Mouse (Mus musculus): ENCODE results near the gene Csrp1. TPM values are rescaled to one million over a fixed set of nuclear protein-coding genes. Genes with fewer than 3 reads are reported as not detected.

The Csrp1 gene
- total and polyA plus RNA-seq, 2 experiments from 2014 or later: 145 to 840 TPM

GRCm38 (mm10) chr1:135680716-135681115 is 39.1 kb upstream of the Csrp1 start:
- Histone ChIP-seq H3K4me3 (ENCODE audit: low read depth, low read length) (no peak overlapping the region), H3K27ac (ENCODE audit: low read depth) (no peak overlapping the region), H3K36me3 (replicated peaks; ENCODE audit: control insufficient read depth, insufficient read depth, low read length) (0 out of 2 replicates have a peak, but pooled peaks cover 3% of the 10 kb centered on the region), H3K4me2 (ENCODE audit: low read depth, low read length) (no peak overlapping the region), H3K4me1 (ENCODE audit: control insufficient read depth, insufficient read depth) (peaks cover 1% of the 10 kb centered on the region), H3K9ac (replicated peaks; ENCODE audit: low read depth, low read length) (no peak overlapping the region), H3K27me3 (ENCODE audit: control insufficient read depth, insufficient read depth, low read length) (no peaks in the 10 kb centered on the region), H3K9me3 (replicated peaks; ENCODE audit: control insufficient read depth, low read length) (no peaks in the 10 kb centered on the region)
- TF ChIP-seq EP300 (IDR thresholded peaks at IDR 0.05; ENCODE audit: low read depth) (no peak), CTCF (IDR thresholded peaks at IDR 0.05; ENCODE audit: low read depth) (no peak)
- 47% methylated on average over 3 of the region's 4 CpGs for WGBS
- ATAC-seq (ENCODE audit: insufficient read depth, low read depth) (no peak), DNase-seq (ENCODE audit: low spot score) (no peak)

- ATAC-seq (ENCODE audit: insufficient read depth, low read depth): no peak
- H3K4me2 ChIP-seq (ENCODE audit: low read depth, low read length): no peak overlapping the region
- H3K27me3 ChIP-seq (ENCODE audit: control insufficient read depth, insufficient read depth, low read length): no peaks in the 10 kb centered on the region
- no peak overlapping the region for H3K27ac ChIP-seq (ENCODE audit: low read depth)
- no peaks in the 10 kb centered on the region for H3K9me3 ChIP-seq (replicated peaks; ENCODE audit: control insufficient read depth, low read length)
- no peak for DNase-seq (ENCODE audit: low spot score)
- H3K4me1 ChIP-seq (ENCODE audit: control insufficient read depth, insufficient read depth): peaks cover 4% of the 10 kb centered on the region; the same call in 1 of the 2 replicates
- no peak for TF ChIP-seq CTCF (IDR thresholded peaks at IDR 0.05; ENCODE audit: low read depth)
- 0 out of 2 replicates have a peak, but pooled peaks cover 3% of the 10 kb centered on the region for H3K36me3 ChIP-seq (replicated peaks; ENCODE audit: control insufficient read depth, insufficient read depth, low read length)
- H3K9ac ChIP-seq (replicated peaks; ENCODE audit: low read depth, low read length): no peak overlapping the region
- 81% methylated on average over 8 of the region's 8 CpGs for WGBS
- H3K4me3 ChIP-seq (ENCODE audit: low read depth, low read length): no peak overlapping the region
Measured at GRCm38 (mm10) chr1:135681122-135681521, 38.7 kb upstream of the Csrp1 start.

- Histone ChIP-seq H3K4me3 (ENCODE audit: low read depth, low read length) (no peak overlapping the region), H3K27ac (ENCODE audit: low read depth) (no peak overlapping the region), H3K4me2 (ENCODE audit: low read depth, low read length) (peak overlapping the region; percentile 85; the same call in 1 of the 2 replicates), H3K4me1 (ENCODE audit: control insufficient read depth, insufficient read depth) (peaks cover 4% of the 10 kb centered on the region), H3K27me3 (ENCODE audit: control insufficient read depth, insufficient read depth, low read length) (no peaks in the 10 kb centered on the region), H3K36me3 (replicated peaks; ENCODE audit: control insufficient read depth, insufficient read depth, low read length) (0 out of 2 replicates have a peak, but pooled peaks cover 3% of the 10 kb centered on the region), H3K9me3 (replicated peaks; ENCODE audit: control insufficient read depth, low read length) (no peaks in the 10 kb centered on the region), H3K9ac (replicated peaks; ENCODE audit: low read depth, low read length) (no peak overlapping the region)
- WGBS: 63% methylated on average over 4 of the region's 4 CpGs
- no peak for TF ChIP-seq EP300 (IDR thresholded peaks at IDR 0.05; ENCODE audit: low read depth)
- no peak for TF ChIP-seq CTCF (IDR thresholded peaks at IDR 0.05; ENCODE audit: low read depth)
- no peak for ATAC-seq (ENCODE audit: insufficient read depth, low read depth)
- no peak for DNase-seq (ENCODE audit: low spot score)
Measured at GRCm38 (mm10) chr1:135684895-135685294, 35.0 kb upstream of the Csrp1 start.

GRCm38 (mm10) chr1:135685316-135685715 is 34.5 kb upstream of the Csrp1 start:
- Histone ChIP-seq H3K36me3 (replicated peaks; ENCODE audit: control insufficient read depth, insufficient read depth, low read length) (0 out of 2 replicates have a peak, but pooled peaks cover 3% of the 10 kb centered on the region), H3K4me3 (ENCODE audit: low read depth, low read length) (no peak overlapping the region), H3K9ac (replicated peaks; ENCODE audit: low read depth, low read length) (no peak overlapping the region), H3K4me1 (ENCODE audit: control insufficient read depth, insufficient read depth) (peaks cover 4% of the 10 kb centered on the region), H3K4me2 (ENCODE audit: low read depth, low read length) (peak overlapping the region; percentile 85), H3K9me3 (replicated peaks; ENCODE audit: control insufficient read depth, low read length) (no peaks in the 10 kb centered on the region), H3K27ac (ENCODE audit: low read depth) (0 out of 2 replicates have a peak overlapping the region, but pooled peaks have one; percentile 25), H3K27me3 (ENCODE audit: control insufficient read depth, insufficient read depth, low read length) (no peaks in the 10 kb centered on the region)
- TF ChIP-seq EP300 (IDR thresholded peaks at IDR 0.05; ENCODE audit: low read depth): no peak
- no peak for TF ChIP-seq CTCF (IDR thresholded peaks at IDR 0.05; ENCODE audit: low read depth)
- WGBS: 68% methylated on average over 6 of the region's 6 CpGs
- no peak for ATAC-seq (ENCODE audit: insufficient read depth, low read depth)
- DNase-seq (ENCODE audit: low spot score): no peak

GRCm38 (mm10) chr1:135686792-135687510 is 32.9 kb upstream of the Csrp1 start:
- H3K4me2 ChIP-seq (ENCODE audit: low read depth, low read length): peak overlapping the region; percentile 85
- peak overlapping the region; percentile 89 for H3K27ac ChIP-seq (ENCODE audit: low read depth)
- TF ChIP-seq EP300 (IDR thresholded peaks at IDR 0.05; ENCODE audit: low read depth): no peak
- no peak for TF ChIP-seq CTCF (IDR thresholded peaks at IDR 0.05; ENCODE audit: low read depth)
- peaks cover 11% of the 10 kb centered on the region for H3K4me1 ChIP-seq (ENCODE audit: control insufficient read depth, insufficient read depth)
- DNase-seq (ENCODE audit: low spot score) (peak; percentile 63), ATAC-seq (ENCODE audit: insufficient read depth, low read depth) (peak; percentile 18)
- H3K36me3 ChIP-seq (replicated peaks; ENCODE audit: control insufficient read depth, insufficient read depth, low read length): 0 out of 2 replicates have a peak, but pooled peaks cover 3% of the 10 kb centered on the region
- no peaks in the 10 kb centered on the region for H3K27me3 ChIP-seq (ENCODE audit: control insufficient read depth, insufficient read depth, low read length)
- peak overlapping the region; percentile 79 for H3K9ac ChIP-seq (replicated peaks; ENCODE audit: low read depth, low read length)
- H3K9me3 ChIP-seq (replicated peaks; ENCODE audit: control insufficient read depth, low read length): no peaks in the 10 kb centered on the region
- H3K4me3 ChIP-seq (ENCODE audit: low read depth, low read length): peak overlapping the region; percentile 79
- WGBS: under 1% methylated on average over 19 of the region's 19 CpGs
